Mouse (Mus musculus): ENCODE results near the gene Myo18a.

Myo18a gene

GRCm38 (mm10) chr11:77769496-77769895 is 6.5 kb downstream of the Myo18a start:
- in situ Hi-C loops (cut with MboI; ENCODE audit: unreplicated experiment in 2 of 2), result no loop called here

GRCm38 (mm10) chr11:77770346-77770745 is 7.3 kb downstream of the Myo18a start:
- in situ Hi-C loops (cut with MboI; ENCODE audit: unreplicated experiment in 2 of 2), result no loop called here

- in situ Hi-C loops (cut with MboI; ENCODE audit: unreplicated experiment in 2 of 2), result no loop called here
These were observed 9.1 kb downstream of the Myo18a start for GRCm38 (mm10) chr11:77771879-77772713.

- in situ Hi-C loops (cut with MboI; ENCODE audit: unreplicated experiment in 2 of 2), result loop anchor here in 1 of 2 experiments (25.0 kb wide), 1 partner anchor 664 kb away; no protein-coding TSS in a partner anchor
These were observed 12.8 kb downstream of the Myo18a start for GRCm38 (mm10) chr11:77775701-77776400.

- in situ Hi-C loops (cut with MboI; ENCODE audit: unreplicated experiment in 2 of 2), result loop anchor here in 1 of 2 experiments (25.0 kb wide), 1 partner anchor 665 kb away; no protein-coding TSS in a partner anchor
These were observed 14.4 kb downstream of the Myo18a start for GRCm38 (mm10) chr11:77777436-77777835.

- in situ Hi-C loops (cut with MboI; ENCODE audit: unreplicated experiment in 2 of 2), result loop anchor here in 1 of 2 experiments (25.0 kb wide), 1 partner anchor 666 kb away; no protein-coding TSS in a partner anchor
These were observed 14.9 kb downstream of the Myo18a start for GRCm38 (mm10) chr11:77777937-77778336.

- in situ Hi-C loops (cut with MboI; ENCODE audit: unreplicated experiment in 2 of 2), result loop anchor here in 1 of 2 experiments (25.0 kb wide), 1 partner anchor 667 kb away; no protein-coding TSS in a partner anchor
These were observed 16.2 kb downstream of the Myo18a start for GRCm38 (mm10) chr11:77779240-77779639.

- in situ Hi-C loops (cut with MboI; ENCODE audit: unreplicated experiment in 2 of 2), result loop anchor here (10.0 to 25.0 kb wide), 2 partner anchors 276 to 669 kb away; no protein-coding TSS in a partner anchor
These were observed 18.0 kb downstream of the Myo18a start for GRCm38 (mm10) chr11:77781088-77781487.

- in situ Hi-C loops (cut with MboI; ENCODE audit: unreplicated experiment in 2 of 2), result loop anchor here (10.0 to 25.0 kb wide), 2 partner anchors 277 to 670 kb away; no protein-coding TSS in a partner anchor
These were observed 19.2 kb downstream of the Myo18a start for GRCm38 (mm10) chr11:77782104-77782815.

GRCm38 (mm10) chr11:77783211-77783746 is 20.2 kb downstream of the Myo18a start:
- in situ Hi-C loops (cut with MboI; ENCODE audit: unreplicated experiment in 2 of 2), result loop anchor here (10.0 to 25.0 kb wide), 2 partner anchors 278 to 671 kb away; no protein-coding TSS in a partner anchor

- in situ Hi-C loops (cut with MboI; ENCODE audit: unreplicated experiment in 2 of 2), result loop anchor here (10.0 to 25.0 kb wide), 2 partner anchors 279 to 672 kb away; no protein-coding TSS in a partner anchor
These were observed 21.0 kb downstream of the Myo18a start for GRCm38 (mm10) chr11:77783747-77784646.

GRCm38 (mm10) chr11:77784894-77785293 is 21.8 kb downstream of the Myo18a start:
- in situ Hi-C loops (cut with MboI; ENCODE audit: unreplicated experiment in 2 of 2), result loop anchor here (10.0 to 25.0 kb wide), 2 partner anchors 280 to 673 kb away; no protein-coding TSS in a partner anchor

- in situ Hi-C loops (cut with MboI; ENCODE audit: unreplicated experiment in 2 of 2), result loop anchor here (10.0 to 25.0 kb wide), 2 partner anchors 281 to 673 kb away; no protein-coding TSS in a partner anchor
These were observed 22.3 kb downstream of the Myo18a start for GRCm38 (mm10) chr11:77785396-77785767.

GRCm38 (mm10) chr11:77785768-77786561 is 22.9 kb downstream of the Myo18a start:
- in situ Hi-C loops (cut with MboI; ENCODE audit: unreplicated experiment in 2 of 2), result loop anchor here (10.0 to 25.0 kb wide), 2 partner anchors 281 to 674 kb away; no protein-coding TSS in a partner anchor

- in situ Hi-C loops (cut with MboI; ENCODE audit: unreplicated experiment in 2 of 2), result loop anchor here (10.0 to 25.0 kb wide), 2 partner anchors 283 to 675 kb away; no protein-coding TSS in a partner anchor
These were observed 24.7 kb downstream of the Myo18a start, which contains the start of gene Gm10277 for GRCm38 (mm10) chr11:77787707-77788106. TSS of gene Gm10277 (minus strand) at chr11:77787747.

- in situ Hi-C loops (cut with MboI; ENCODE audit: unreplicated experiment in 2 of 2), result loop anchor here (10.0 to 25.0 kb wide), 2 partner anchors 285 to 677 kb away; no protein-coding TSS in a partner anchor
These were observed 26.5 kb downstream of the Myo18a start for GRCm38 (mm10) chr11:77789512-77789911.

- in situ Hi-C loops (cut with MboI; ENCODE audit: unreplicated experiment in 2 of 2), result loop anchor here in 1 of 2 experiments (10.0 to 25.0 kb wide), 3 partner anchors 155 to 678 kb away; partner anchors contain the start of gene Git1
These were observed 27.2 kb downstream of the Myo18a start for GRCm38 (mm10) chr11:77790286-77790685.
